Mouse (Mus musculus): Measurements from ENCODE around the gene Cst13. TPM values are rescaled to one million over a fixed set of nuclear protein-coding genes. Genes with fewer than 3 reads are reported as not detected.
A peak's percentile ranks its signal among the peaks of the same experiment; 100 is the strongest.
"Not testable (repeated sequence)": the region's sequence is repeated elsewhere in the genome, so short reads cannot be mapped to it uniquely, and the experiment has no call there.

The Cst13 gene
- polyA plus RNA-seq (2015; fragmentation: Nextera tagmentation; extraction: Ambion mirVana): not detected in 2 replicates

- Histone ChIP-seq H3K4me3 (ENCODE audit: low read length) (no peak within 1 kb of the TSS), H3K9ac (replicated peaks; ENCODE audit: low read length) (no peak within 1 kb of the TSS), H3K27me3 (ENCODE audit: insufficient read depth, low read length) (no peaks in the 10 kb centered on the region), H3K4me1 (ENCODE audit: insufficient read depth, low read length) (no peaks in the 10 kb centered on the region), H3K36me3 (ENCODE audit: insufficient read depth, low read length) (no peaks in the 10 kb centered on the region), H3K4me2 (replicated peaks; ENCODE audit: low read depth, low read length) (no peak within 1 kb of the TSS), H3K9me3 (ENCODE audit: low read length) (no peaks in the 10 kb centered on the region), H3K27ac (ENCODE audit: low read length) (no peak within 1 kb of the TSS)
- no peak for ATAC-seq (ENCODE audit: low FRiP score, low TSS enrichment)
Observed at GRCm38 (mm10) chr2:148819909-148820308, at the start of gene Cst13. Gene Cst13 (plus strand): TSS chr2:148820081.

DNA sequence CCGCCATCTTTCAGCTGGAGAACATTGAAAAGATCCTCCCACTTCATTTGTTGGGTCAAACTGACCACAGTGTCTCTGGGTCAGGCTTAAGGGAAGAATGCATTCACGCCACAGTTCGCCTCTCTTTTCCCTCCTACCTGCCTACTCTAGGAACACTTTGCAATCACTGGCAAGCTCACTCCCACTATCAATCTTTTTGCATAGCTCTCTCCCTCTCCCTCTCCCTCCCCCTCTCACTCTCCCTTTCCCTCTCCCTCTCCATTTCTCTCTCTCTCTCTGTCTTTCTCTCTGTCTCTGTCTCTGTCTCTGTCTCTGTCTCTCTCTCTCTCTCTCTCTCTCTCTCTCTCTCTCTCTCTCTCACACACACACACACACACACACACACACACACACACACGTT is 48.5 kb upstream of the Cst13 start, which contains the start of gene Cst11:
Gene Cst11, minus strand, starts transcription at position 101 of the 400 bp plus-strand sequence.
- H3K27me3 ChIP-seq (ENCODE audit: insufficient read depth, low read length); H3K4me3 ChIP-seq (ENCODE audit: low read length); H3K4me1 ChIP-seq (ENCODE audit: insufficient read depth, low read length); ATAC-seq (ENCODE audit: low FRiP score, low TSS enrichment); H3K36me3 ChIP-seq (ENCODE audit: insufficient read depth, low read length); H3K9ac ChIP-seq (replicated peaks; ENCODE audit: low read length); H3K4me2 ChIP-seq (replicated peaks; ENCODE audit: low read depth, low read length); H3K9me3 ChIP-seq (ENCODE audit: low read length); H3K27ac ChIP-seq (ENCODE audit: low read length): not testable (repeated sequence)
- 86% methylated on average over 4 of the region's 4 CpGs for WGBS

GRCm38 (mm10) chr2:148781709-148782108 is 38.2 kb upstream of the Cst13 start, which contains the start of gene 8030411F24Rik:
Gene 8030411F24Rik (plus strand): TSS chr2:148782009.
- no peak within 1 kb of the TSS for H3K4me3 ChIP-seq (ENCODE audit: low read length)
- no peak within 1 kb of the TSS for H3K9ac ChIP-seq (replicated peaks; ENCODE audit: low read length)
- H3K9me3 ChIP-seq (ENCODE audit: low read length): no peaks in the 10 kb centered on the region
- H3K27me3 ChIP-seq (ENCODE audit: insufficient read depth, low read length): no peaks in the 10 kb centered on the region
- H3K4me2 ChIP-seq (replicated peaks; ENCODE audit: low read depth, low read length): no peak within 1 kb of the TSS
- no peak; the same call in 1 of the 2 replicates for ATAC-seq (ENCODE audit: low FRiP score, low TSS enrichment)
- no peaks in the 10 kb centered on the region for H3K36me3 ChIP-seq (ENCODE audit: insufficient read depth, low read length)
- H3K27ac ChIP-seq (ENCODE audit: low read length): no peak within 1 kb of the TSS
- no peaks in the 10 kb centered on the region for H3K4me1 ChIP-seq (ENCODE audit: insufficient read depth, low read length)
- 42% methylated on average over 1 of the region's 1 CpGs for WGBS

DNA sequence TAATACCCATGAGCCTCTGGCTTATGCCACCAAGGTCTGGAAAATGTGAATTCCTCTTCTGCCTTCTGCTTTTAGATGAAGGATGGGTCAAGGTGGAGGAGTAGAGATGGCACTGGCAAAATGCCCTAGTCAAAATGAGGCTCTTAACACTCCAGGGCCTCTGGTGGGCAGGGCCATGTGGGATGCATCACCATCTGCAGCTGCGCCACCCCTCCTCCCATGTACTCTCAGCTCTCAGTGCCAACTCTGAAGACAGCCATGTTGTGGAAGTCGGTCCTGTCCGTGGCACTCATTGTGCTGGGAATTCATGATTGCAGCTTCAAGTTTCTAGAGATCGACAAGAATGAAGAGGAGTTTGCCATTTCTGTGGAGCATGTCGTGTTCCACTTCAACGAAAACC is 30.7 kb upstream of the Cst13 start, which contains the start of gene Cst12:
Gene Cst12, plus strand, starts transcription at position 220 of the 400 bp plus-strand sequence.
- Histone ChIP-seq H3K9me3 (ENCODE audit: low read length) (peaks cover 4% of the 10 kb centered on the region; the same call in 1 of the 2 replicates), H3K9ac (replicated peaks; ENCODE audit: low read length) (no peak within 1 kb of the TSS), H3K27me3 (ENCODE audit: insufficient read depth, low read length) (no peaks in the 10 kb centered on the region), H3K36me3 (ENCODE audit: insufficient read depth, low read length) (no peaks in the 10 kb centered on the region), H3K4me3 (ENCODE audit: low read length) (no peak within 1 kb of the TSS), H3K4me2 (replicated peaks; ENCODE audit: low read depth, low read length) (no peak within 1 kb of the TSS), H3K4me1 (ENCODE audit: insufficient read depth, low read length) (no peaks in the 10 kb centered on the region), H3K27ac (ENCODE audit: low read length) (no peak within 1 kb of the TSS)
- no peak for ATAC-seq (ENCODE audit: low FRiP score, low TSS enrichment)
- 91% methylated on average over 6 of the region's 6 CpGs for WGBS

DNA sequence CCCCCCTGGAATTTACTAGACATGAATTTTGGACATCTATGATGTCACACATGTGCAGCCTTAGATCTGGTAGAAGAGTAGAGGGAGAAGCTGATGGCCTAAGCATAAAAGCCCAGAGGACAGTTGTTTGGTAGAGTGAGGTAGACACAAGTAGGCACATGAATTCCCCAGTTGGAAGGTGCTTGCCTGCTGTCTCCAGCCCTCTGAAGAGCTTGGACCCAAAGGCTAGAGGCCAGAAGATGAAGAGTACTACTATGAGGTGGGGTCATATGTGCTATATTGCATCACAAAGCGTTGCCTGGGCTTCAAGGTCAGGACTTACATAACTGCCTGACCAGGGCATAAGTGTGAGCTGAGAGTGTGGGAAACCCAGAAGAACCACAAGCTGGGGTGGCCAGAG is 21.4 kb upstream of the Cst13 start, which contains the start of gene Cst8:
Gene Cst8, plus strand, starts transcription at position 301 of the 400 bp plus-strand sequence.
- no peak within 1 kb of the TSS for H3K27ac ChIP-seq (ENCODE audit: low read length)
- H3K9ac ChIP-seq (replicated peaks; ENCODE audit: low read length): no peak within 1 kb of the TSS
- 0 out of 2 replicates have a peak, but pooled peaks cover 4% of the 10 kb centered on the region for H3K4me1 ChIP-seq (ENCODE audit: insufficient read depth, low read length)
- no peak for ATAC-seq (ENCODE audit: low FRiP score, low TSS enrichment)
- no peak within 1 kb of the TSS for H3K4me3 ChIP-seq (ENCODE audit: low read length)
- H3K27me3 ChIP-seq (ENCODE audit: insufficient read depth, low read length): no peaks in the 10 kb centered on the region
- no peak within 1 kb of the TSS for H3K4me2 ChIP-seq (replicated peaks; ENCODE audit: low read depth, low read length)
- no peaks in the 10 kb centered on the region for H3K9me3 ChIP-seq (ENCODE audit: low read length)
- 81% methylated on average over 1 of the region's 1 CpGs for WGBS
- no peaks in the 10 kb centered on the region for H3K36me3 ChIP-seq (ENCODE audit: insufficient read depth, low read length)

- peak; percentile 85 for ATAC-seq (ENCODE audit: low FRiP score, low TSS enrichment)
Observed at GRCm38 (mm10) chr2:148801491-148801921, 18.4 kb upstream of the Cst13 start.

DNA sequence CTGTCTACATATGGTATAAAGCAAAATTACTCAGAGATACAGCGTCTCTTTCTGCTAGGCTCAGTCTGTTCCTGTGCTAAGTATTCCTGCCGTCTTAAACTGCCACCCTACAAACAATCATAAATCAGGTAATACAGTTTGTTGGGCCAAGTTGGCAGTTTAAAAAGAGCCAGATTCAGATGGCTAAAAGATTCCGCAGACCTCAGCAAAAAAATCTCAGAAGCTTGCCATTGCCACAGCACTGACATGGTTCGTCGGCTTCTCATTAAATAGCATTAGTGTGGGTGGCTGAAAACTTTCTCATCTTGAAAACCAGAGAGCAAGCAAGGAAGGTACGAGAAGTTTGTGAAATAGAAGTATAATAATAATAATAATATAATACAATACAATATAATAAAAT is 13.2 kb upstream of the Cst13 start:
- H3K27ac ChIP-seq (ENCODE audit: low read length): no peak overlapping the region
- H3K9me3 ChIP-seq (ENCODE audit: low read length): no peaks in the 10 kb centered on the region
- H3K9ac ChIP-seq (replicated peaks; ENCODE audit: low read length): no peak overlapping the region
- no peak overlapping the region for H3K4me3 ChIP-seq (ENCODE audit: low read length)
- ATAC-seq (ENCODE audit: low FRiP score, low TSS enrichment): peak; percentile 51; the same call in 1 of the 2 replicates
- no peak overlapping the region for H3K4me2 ChIP-seq (replicated peaks; ENCODE audit: low read depth, low read length)
- WGBS: 30% methylated on average over 6 of the region's 6 CpGs
- no peaks in the 10 kb centered on the region for H3K27me3 ChIP-seq (ENCODE audit: insufficient read depth, low read length)
- H3K4me1 ChIP-seq (ENCODE audit: insufficient read depth, low read length): 0 out of 2 replicates have a peak, but pooled peaks cover under 1% of the 10 kb centered on the region
- H3K36me3 ChIP-seq (ENCODE audit: insufficient read depth, low read length): no peaks in the 10 kb centered on the region

More at GRCm38 (mm10) chr2:148801491-148801921, 18.4 kb upstream of the Cst13 start:
- H3K9me3 ChIP-seq (ENCODE audit: low read length): no peaks in the 10 kb centered on the region
- WGBS: 36% methylated on average over 3 of the region's 3 CpGs
- no peaks in the 10 kb centered on the region for H3K36me3 ChIP-seq (ENCODE audit: insufficient read depth, low read length)
- no peak overlapping the region for H3K4me3 ChIP-seq (ENCODE audit: low read length)
- H3K9ac ChIP-seq (replicated peaks; ENCODE audit: low read length): no peak overlapping the region
- no peak overlapping the region; the same call in 1 of the 2 replicates for H3K27ac ChIP-seq (ENCODE audit: low read length)
- no peaks in the 10 kb centered on the region for H3K27me3 ChIP-seq (ENCODE audit: insufficient read depth, low read length)
- H3K4me1 ChIP-seq (ENCODE audit: insufficient read depth, low read length): 0 out of 2 replicates have a peak, but pooled peaks cover 4% of the 10 kb centered on the region
- no peak overlapping the region for H3K4me2 ChIP-seq (replicated peaks; ENCODE audit: low read depth, low read length)

DNA sequence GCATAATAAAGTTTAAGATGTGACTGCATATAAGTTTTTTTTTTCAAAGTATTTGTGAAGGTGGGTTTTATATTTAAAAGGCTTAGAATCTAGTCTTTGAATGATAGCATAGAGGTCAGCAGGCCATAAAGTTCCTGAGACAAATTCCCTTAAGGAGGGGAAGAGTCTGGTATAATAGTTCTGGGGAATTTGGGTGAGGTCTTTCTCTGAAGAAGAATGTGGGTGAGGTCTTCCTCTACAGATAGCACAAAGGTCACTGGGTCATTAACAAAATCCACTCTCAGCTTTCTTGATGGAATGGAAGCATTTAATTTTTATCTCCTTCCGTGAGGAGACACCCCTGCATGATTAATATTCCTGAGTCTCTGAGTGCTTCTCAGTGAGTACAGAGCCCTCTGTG is 6.1 kb downstream of the Cst13 start:
- WGBS: 47% methylated on average over 1 of the region's 1 CpGs
- H3K4me2 ChIP-seq (replicated peaks; ENCODE audit: low read depth, low read length): no peak overlapping the region
- no peaks in the 10 kb centered on the region for H3K36me3 ChIP-seq (ENCODE audit: insufficient read depth, low read length)
- no peaks in the 10 kb centered on the region for H3K9me3 ChIP-seq (ENCODE audit: low read length)
- no peaks in the 10 kb centered on the region for H3K27me3 ChIP-seq (ENCODE audit: insufficient read depth, low read length)
- H3K9ac ChIP-seq (replicated peaks; ENCODE audit: low read length): no peak overlapping the region
- no peak overlapping the region for H3K4me3 ChIP-seq (ENCODE audit: low read length)
- no peak for ATAC-seq (ENCODE audit: low FRiP score, low TSS enrichment)
- H3K27ac ChIP-seq (ENCODE audit: low read length): no peak overlapping the region
- no peaks in the 10 kb centered on the region for H3K4me1 ChIP-seq (ENCODE audit: insufficient read depth, low read length)

GRCm38 (mm10) chr2:148834912-148835311 is 15.0 kb downstream of the Cst13 start, which contains the start of gene Cst9:
Gene Cst9 (plus strand): TSS chr2:148835147.
- WGBS: 61% methylated on average over 4 of the region's 4 CpGs
- Histone ChIP-seq H3K36me3 (ENCODE audit: insufficient read depth, low read length) (no peaks in the 10 kb centered on the region), H3K4me3 (ENCODE audit: low read length) (no peak within 1 kb of the TSS), H3K9me3 (ENCODE audit: low read length) (no peaks in the 10 kb centered on the region), H3K4me2 (replicated peaks; ENCODE audit: low read depth, low read length) (no peak within 1 kb of the TSS), H3K27me3 (ENCODE audit: insufficient read depth, low read length) (no peaks in the 10 kb centered on the region), H3K9ac (replicated peaks; ENCODE audit: low read length) (no peak within 1 kb of the TSS), H3K4me1 (ENCODE audit: insufficient read depth, low read length) (no peaks in the 10 kb centered on the region), H3K27ac (ENCODE audit: low read length) (no peak within 1 kb of the TSS)
- ATAC-seq (ENCODE audit: low FRiP score, low TSS enrichment): no peak

- Histone ChIP-seq H3K4me1 (ENCODE audit: insufficient read depth, low read length) (no peaks in the 10 kb centered on the region), H3K27me3 (ENCODE audit: insufficient read depth, low read length) (no peaks in the 10 kb centered on the region), H3K36me3 (ENCODE audit: insufficient read depth, low read length) (no peaks in the 10 kb centered on the region), H3K9ac (replicated peaks; ENCODE audit: low read length) (no peak overlapping the region), H3K27ac (ENCODE audit: low read length) (no peak overlapping the region), H3K9me3 (ENCODE audit: low read length) (no peaks in the 10 kb centered on the region), H3K4me3 (ENCODE audit: low read length) (no peak overlapping the region), H3K4me2 (replicated peaks; ENCODE audit: low read depth, low read length) (no peak overlapping the region)
- no peak for ATAC-seq (ENCODE audit: low FRiP score, low TSS enrichment)
- 86% methylated on average over 5 of the region's 5 CpGs for WGBS
Observed at GRCm38 (mm10) chr2:148838075-148838777, 18.3 kb downstream of the Cst13 start.
